Mouse (Mus musculus): ENCODE measurements around the gene Cish. TPM values are rescaled to one million over a fixed set of nuclear protein-coding genes. Genes with fewer than 3 reads are reported as not detected.

Cish gene
- polyA plus RNA-seq, 1 experiment from 2014 or later, result 4.2 TPM

DNA sequence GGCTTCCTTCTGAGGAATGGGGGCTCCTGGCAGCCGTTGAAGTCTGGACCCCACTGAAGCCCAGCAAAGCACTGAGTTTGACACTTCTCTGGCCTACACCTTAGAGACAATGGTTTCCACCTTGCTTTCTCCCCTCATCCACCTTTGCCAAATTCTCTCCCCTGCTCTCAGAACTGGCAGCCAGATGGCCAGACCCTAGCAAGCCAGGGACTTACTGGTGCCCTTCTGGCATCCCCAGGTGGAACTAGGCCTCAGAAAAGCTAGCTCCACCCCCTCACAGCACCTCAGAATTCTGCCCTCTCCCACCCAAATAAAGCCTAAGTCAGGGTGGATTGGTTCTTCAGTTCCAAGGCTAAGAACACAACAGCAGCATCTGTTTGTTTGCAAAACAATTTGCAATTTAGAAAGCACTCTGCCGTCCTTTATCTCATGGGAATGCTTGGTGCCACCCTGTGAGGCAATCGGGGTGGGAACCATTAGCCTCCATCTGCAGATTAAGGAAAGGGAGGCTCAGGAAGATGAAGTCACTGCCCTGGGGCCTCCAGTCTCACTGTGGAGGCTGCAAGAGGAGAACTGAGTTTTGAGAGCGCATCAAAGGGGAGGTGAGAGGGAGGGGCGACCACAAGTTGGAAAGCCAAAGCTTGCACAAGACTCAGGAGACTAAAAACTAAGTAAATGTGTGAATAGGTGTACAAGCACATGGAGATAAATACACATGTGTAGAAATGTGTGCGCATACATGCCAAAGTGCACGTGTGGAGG lies 24.5 kb upstream of the Cish start:
- H3K27me3 ChIP-seq (ENCODE audit: control insufficient read depth, insufficient read depth, low read length), result no peaks in the 10 kb centered on the region
- WGBS, result 79% methylated on average over 7 of the region's 7 CpGs
- H3K36me3 ChIP-seq (ENCODE audit: control insufficient read depth, insufficient read depth, low read length), result no peaks in the 10 kb centered on the region
- DNase-seq (ENCODE audit: low spot score, missing footprints) (no peak), ATAC-seq (ENCODE audit: low FRiP score) (no peak)
- H3K9ac ChIP-seq (ENCODE audit: low read length), result no peak overlapping the region
- H3K27ac ChIP-seq (ENCODE audit: low read depth, low read length), result no peak overlapping the region
- H3K4me1 ChIP-seq (ENCODE audit: control insufficient read depth, insufficient read depth, low read length), result no peaks in the 10 kb centered on the region
- H3K9me3 ChIP-seq (ENCODE audit: control insufficient read depth, low read length), result no peaks in the 10 kb centered on the region
- no peak overlapping the region for H3K4me2 ChIP-seq
- no peak overlapping the region for H3K4me3 ChIP-seq (ENCODE audit: low read depth, low read length)

DNA sequence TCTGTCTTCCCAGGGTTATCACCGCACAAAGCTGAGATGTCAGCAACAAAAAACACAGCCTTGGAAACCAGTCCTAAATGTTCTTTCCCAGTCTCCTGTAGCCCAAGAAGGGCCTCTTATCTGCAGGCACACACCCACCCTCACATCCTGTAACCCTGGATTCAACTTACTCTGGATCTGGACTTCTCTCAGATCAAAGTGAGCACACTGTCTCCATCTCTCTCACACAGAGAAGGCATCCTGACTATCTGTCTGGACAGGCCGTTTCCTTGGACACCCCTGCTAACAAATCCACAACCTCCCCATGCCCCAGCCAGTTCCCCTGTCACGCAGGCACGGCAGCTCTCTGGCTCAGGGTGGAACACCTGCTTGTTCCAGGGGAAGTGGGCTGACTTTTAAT lies 23.5 kb upstream of the Cish start:
- Histone ChIP-seq H3K9me3 (ENCODE audit: control insufficient read depth, low read length) (no peaks in the 10 kb centered on the region), H3K4me3 (ENCODE audit: low read depth, low read length) (no peak overlapping the region), H3K9ac (ENCODE audit: low read length) (no peak overlapping the region), H3K27me3 (ENCODE audit: control insufficient read depth, insufficient read depth, low read length) (no peaks in the 10 kb centered on the region), H3K36me3 (ENCODE audit: control insufficient read depth, insufficient read depth, low read length) (no peaks in the 10 kb centered on the region), H3K27ac (ENCODE audit: low read depth, low read length) (no peak overlapping the region), H3K4me2 (no peak overlapping the region), H3K4me1 (ENCODE audit: control insufficient read depth, insufficient read depth, low read length) (no peaks in the 10 kb centered on the region)
- DNase-seq (ENCODE audit: low spot score, missing footprints) (no peak), ATAC-seq (ENCODE audit: low FRiP score) (no peak)
- WGBS, result 79% methylated on average over 4 of the region's 4 CpGs

DNA sequence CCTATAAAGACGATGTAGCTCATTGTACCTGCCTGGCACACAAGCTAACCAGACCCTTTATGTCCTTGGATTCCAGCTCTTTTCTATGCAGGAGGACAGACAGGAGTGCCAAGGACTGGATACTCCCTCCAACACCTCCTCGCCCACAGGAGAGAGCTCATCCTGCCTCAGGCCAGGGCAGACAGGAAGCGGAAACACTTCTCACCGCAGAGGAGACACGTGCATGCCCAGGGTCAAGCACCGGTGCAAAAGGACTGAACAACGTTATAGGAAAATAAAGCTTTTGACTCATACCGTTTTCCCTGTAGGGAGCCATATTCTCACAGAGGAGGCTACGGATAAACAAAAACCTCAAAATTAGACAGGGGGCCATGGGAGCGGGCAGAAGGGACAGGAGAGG lies 22.6 kb upstream of the Cish start:
- Histone ChIP-seq H3K27me3 (ENCODE audit: control insufficient read depth, insufficient read depth, low read length) (no peaks in the 10 kb centered on the region), H3K9ac (ENCODE audit: low read length) (no peak overlapping the region), H3K4me1 (ENCODE audit: control insufficient read depth, insufficient read depth, low read length) (no peaks in the 10 kb centered on the region), H3K4me2 (no peak overlapping the region), H3K4me3 (ENCODE audit: low read depth, low read length) (no peak overlapping the region), H3K36me3 (ENCODE audit: control insufficient read depth, insufficient read depth, low read length) (no peaks in the 10 kb centered on the region), H3K9me3 (ENCODE audit: control insufficient read depth, low read length) (no peaks in the 10 kb centered on the region), H3K27ac (ENCODE audit: low read depth, low read length) (no peak overlapping the region)
- ATAC-seq (ENCODE audit: low FRiP score) (no peak), DNase-seq (ENCODE audit: low spot score, missing footprints) (no peak)
- WGBS, result 83% methylated on average over 10 of the region's 10 CpGs

DNA sequence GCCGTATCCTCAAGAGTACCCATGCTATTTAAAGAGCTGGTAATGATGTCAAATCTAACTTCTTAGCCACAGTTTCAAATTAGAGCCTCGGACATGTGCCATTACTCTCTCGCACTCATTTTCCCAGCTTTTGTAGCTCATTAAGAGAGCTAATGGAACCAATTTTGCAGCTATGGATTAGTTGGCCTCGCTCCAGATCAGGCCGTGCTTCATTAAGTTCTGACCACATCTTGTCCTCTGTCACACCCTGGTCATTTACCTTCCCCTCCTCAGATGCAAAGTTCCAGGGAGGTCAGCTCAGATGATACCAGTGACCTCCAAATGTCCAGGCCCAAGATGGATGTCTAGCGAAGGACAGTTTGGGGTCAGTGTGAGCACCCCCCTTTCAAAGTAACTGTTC lies 21.1 kb upstream of the Cish start:
- Histone ChIP-seq H3K4me2 (no peak overlapping the region), H3K36me3 (ENCODE audit: control insufficient read depth, insufficient read depth, low read length) (no peaks in the 10 kb centered on the region), H3K9ac (ENCODE audit: low read length) (no peak overlapping the region), H3K27ac (ENCODE audit: low read depth, low read length) (no peak overlapping the region), H3K4me3 (ENCODE audit: low read depth, low read length) (no peak overlapping the region), H3K9me3 (ENCODE audit: control insufficient read depth, low read length) (no peaks in the 10 kb centered on the region), H3K27me3 (ENCODE audit: control insufficient read depth, insufficient read depth, low read length) (no peaks in the 10 kb centered on the region), H3K4me1 (ENCODE audit: control insufficient read depth, insufficient read depth, low read length) (peaks cover 2% of the 10 kb centered on the region)
- DNase-seq (ENCODE audit: low spot score, missing footprints) (no peak), ATAC-seq (ENCODE audit: low FRiP score) (no peak)
- 92% methylated on average over 6 of the region's 6 CpGs for WGBS

DNA sequence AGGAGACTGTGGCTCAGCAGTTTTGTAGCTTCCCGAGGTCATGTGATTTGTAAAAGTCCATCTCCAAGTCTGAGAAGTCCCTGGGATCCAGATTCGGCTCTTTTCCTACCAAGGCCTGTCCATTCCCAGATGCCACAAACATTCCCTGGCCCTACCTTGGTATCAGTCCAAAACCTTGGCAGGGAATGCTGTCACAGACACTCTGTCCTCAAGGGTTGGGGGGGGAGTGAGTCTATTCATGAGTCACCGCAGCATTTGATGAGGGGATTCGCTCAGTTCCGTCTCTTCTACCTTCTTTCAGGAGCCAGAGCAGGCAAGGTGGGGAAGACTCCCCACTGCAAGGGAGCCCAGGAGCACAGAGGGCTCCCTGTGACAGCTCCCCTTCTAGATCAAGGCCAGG lies 20.1 kb upstream of the Cish start:
- no peaks in the 10 kb centered on the region for H3K9me3 ChIP-seq (ENCODE audit: control insufficient read depth, low read length)
- no peak for DNase-seq (ENCODE audit: low spot score, missing footprints)
- no peak overlapping the region for H3K9ac ChIP-seq (ENCODE audit: low read length)

DNA sequence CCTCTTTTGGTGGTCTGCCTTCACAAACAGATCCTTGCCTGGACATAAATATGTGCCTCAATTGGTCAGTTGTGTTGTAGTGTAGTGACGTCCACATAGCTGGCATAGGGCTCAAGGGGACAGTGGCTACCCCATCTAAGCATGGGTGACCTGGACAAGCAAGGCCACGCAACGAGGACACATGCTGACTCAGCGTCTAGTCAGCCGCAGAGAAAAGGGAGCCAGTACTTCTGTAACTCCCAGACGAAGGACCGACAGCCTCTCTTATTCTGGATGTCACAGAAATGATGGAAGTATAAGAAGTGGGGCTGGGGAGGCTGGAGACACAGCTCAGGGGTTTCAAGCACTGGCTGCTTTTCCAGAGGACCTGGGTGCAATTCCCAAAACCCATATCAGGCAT lies 18.2 kb upstream of the Cish start:
- Histone ChIP-seq H3K9ac (ENCODE audit: low read length) (no peak overlapping the region), H3K4me1 (ENCODE audit: control insufficient read depth, insufficient read depth, low read length) (peaks cover 4% of the 10 kb centered on the region), H3K4me2 (no peak overlapping the region), H3K36me3 (ENCODE audit: control insufficient read depth, insufficient read depth, low read length) (no peaks in the 10 kb centered on the region), H3K27ac (ENCODE audit: low read depth, low read length) (no peak overlapping the region), H3K27me3 (ENCODE audit: control insufficient read depth, insufficient read depth, low read length) (no peaks in the 10 kb centered on the region), H3K9me3 (ENCODE audit: control insufficient read depth, low read length) (no peaks in the 10 kb centered on the region), H3K4me3 (ENCODE audit: low read depth, low read length) (no peak overlapping the region)
- ATAC-seq (ENCODE audit: low FRiP score) (no peak), DNase-seq (ENCODE audit: low spot score, missing footprints) (no peak)
- 89% methylated on average over 7 of the region's 7 CpGs for WGBS

More for the DNA sequence above, 20.1 kb upstream of the Cish start:
- H3K36me3 ChIP-seq (ENCODE audit: control insufficient read depth, insufficient read depth, low read length), result no peaks in the 10 kb centered on the region
- no peak for ATAC-seq (ENCODE audit: low FRiP score)
- H3K27ac ChIP-seq (ENCODE audit: low read depth, low read length), result no peak overlapping the region
- H3K4me1 ChIP-seq (ENCODE audit: control insufficient read depth, insufficient read depth, low read length), result peaks cover 4% of the 10 kb centered on the region
- H3K4me2 ChIP-seq, result no peak overlapping the region
- no peak overlapping the region for H3K4me3 ChIP-seq (ENCODE audit: low read depth, low read length)
- H3K27me3 ChIP-seq (ENCODE audit: control insufficient read depth, insufficient read depth, low read length), result no peaks in the 10 kb centered on the region
- 90% methylated on average over 5 of the region's 5 CpGs for WGBS

DNA sequence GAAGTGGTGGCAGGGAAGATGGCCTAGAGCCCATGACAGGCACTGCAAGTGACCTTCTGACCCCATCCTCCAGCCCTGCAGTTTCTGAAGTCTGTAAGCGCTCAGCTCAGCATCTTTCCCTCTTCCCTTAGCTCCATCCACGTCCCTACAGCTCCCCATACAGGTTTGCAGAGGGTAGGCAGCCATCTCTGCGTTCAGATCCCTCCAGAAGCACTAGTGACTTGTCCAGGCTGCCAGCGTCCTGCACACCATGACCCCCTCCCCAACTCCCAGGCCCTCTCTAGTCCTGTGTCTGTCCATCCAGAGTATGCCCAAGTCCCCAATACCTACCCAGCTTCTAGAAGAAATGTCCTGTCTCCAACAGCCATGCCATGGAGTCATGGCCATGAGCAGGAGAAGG lies 17.7 kb upstream of the Cish start:
- ATAC-seq (ENCODE audit: low FRiP score) (no peak), DNase-seq (ENCODE audit: low spot score, missing footprints) (no peak)
- H3K27me3 ChIP-seq (ENCODE audit: control insufficient read depth, insufficient read depth, low read length), result no peaks in the 10 kb centered on the region
- no peaks in the 10 kb centered on the region for H3K36me3 ChIP-seq (ENCODE audit: control insufficient read depth, insufficient read depth, low read length)
- H3K9ac ChIP-seq (ENCODE audit: low read length), result no peak overlapping the region
- H3K4me3 ChIP-seq (ENCODE audit: low read depth, low read length), result no peak overlapping the region
- H3K27ac ChIP-seq (ENCODE audit: low read depth, low read length), result no peak overlapping the region
- no peaks in the 10 kb centered on the region for H3K9me3 ChIP-seq (ENCODE audit: control insufficient read depth, low read length)
- WGBS, result 41% methylated on average over 4 of the region's 4 CpGs
- H3K4me1 ChIP-seq (ENCODE audit: control insufficient read depth, insufficient read depth, low read length), result peaks cover 4% of the 10 kb centered on the region
- no peak overlapping the region for H3K4me2 ChIP-seq

DNA sequence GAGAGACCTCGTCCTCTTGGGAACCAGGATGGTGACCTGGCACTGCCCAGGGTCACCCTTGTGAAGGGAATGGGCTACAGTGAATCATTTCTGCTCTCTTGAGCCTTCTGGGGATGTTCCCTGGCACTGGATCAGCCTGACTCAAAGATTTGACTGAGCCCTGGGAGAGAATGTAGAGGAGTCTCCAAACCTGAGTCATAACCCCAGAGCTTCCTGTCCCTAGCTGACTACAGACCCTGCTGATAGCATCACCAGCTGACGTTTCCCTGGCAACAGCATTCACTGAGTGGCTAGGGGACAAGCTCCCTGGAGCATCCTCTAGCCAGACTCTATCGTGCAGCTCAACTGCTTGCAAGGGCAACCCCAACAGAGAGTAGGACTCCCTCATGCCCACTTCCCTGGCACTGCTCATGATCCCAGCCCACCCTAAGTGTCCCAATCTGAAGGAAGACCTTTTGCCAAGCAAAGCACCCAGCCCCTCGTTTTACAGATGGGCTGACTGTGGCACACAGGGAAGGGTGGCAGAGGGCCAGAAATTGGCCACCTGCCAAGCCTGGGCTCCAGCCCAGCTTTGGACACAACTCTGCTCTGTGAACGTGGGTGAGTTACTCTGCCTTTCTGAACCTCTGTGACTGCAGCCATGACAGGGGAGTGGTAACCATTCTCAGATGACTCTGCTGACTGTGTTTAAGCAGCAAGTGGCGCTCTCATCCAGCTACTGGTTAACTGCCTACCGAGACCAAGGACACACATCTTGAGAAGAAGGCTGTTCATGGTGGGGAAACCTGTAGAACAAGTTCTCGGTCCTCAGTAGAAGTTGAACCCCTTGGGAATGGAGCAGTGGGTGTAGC lies 17.1 kb upstream of the Cish start:
- no peaks in the 10 kb centered on the region for H3K36me3 ChIP-seq (ENCODE audit: control insufficient read depth, insufficient read depth, low read length)
- no peaks in the 10 kb centered on the region for H3K9me3 ChIP-seq (ENCODE audit: control insufficient read depth, low read length)
- ATAC-seq (ENCODE audit: low FRiP score) (no peak), DNase-seq (ENCODE audit: low spot score, missing footprints) (no peak)
- no peaks in the 10 kb centered on the region for H3K27me3 ChIP-seq (ENCODE audit: control insufficient read depth, insufficient read depth, low read length)
- peaks cover 4% of the 10 kb centered on the region for H3K4me1 ChIP-seq (ENCODE audit: control insufficient read depth, insufficient read depth, low read length)
- 53% methylated on average over 8 of the region's 8 CpGs for WGBS
- no peak overlapping the region for H3K9ac ChIP-seq (ENCODE audit: low read length)
- no peak overlapping the region for H3K4me3 ChIP-seq (ENCODE audit: low read depth, low read length)
- no peak overlapping the region for H3K4me2 ChIP-seq
- no peak overlapping the region for H3K27ac ChIP-seq (ENCODE audit: low read depth, low read length)
